Mouse (Mus musculus): ENCODE measurements around the gene Fbxo9.

The Fbxo9 gene

GRCm38 (mm10) chr9:78064121-78064520 lies 44.7 kb downstream of the Fbxo9 start:
- DNase-seq: no peak

GRCm38 (mm10) chr9:78062392-78062791 lies 46.5 kb downstream of the Fbxo9 start:
- DNase-seq: no peak

- no peak for DNase-seq
Observed at GRCm38 (mm10) chr9:78059525-78060120, 49.2 kb downstream of the Fbxo9 start.

- DNase-seq: no peak
Observed at GRCm38 (mm10) chr9:78054298-78054697, 54.6 kb downstream of the Fbxo9 start.

GRCm38 (mm10) chr9:78053821-78054220 lies 55.0 kb downstream of the Fbxo9 start:
- DNase-seq: no peak

- no peak for DNase-seq
Observed at GRCm38 (mm10) chr9:78051677-78052076, 57.2 kb downstream of the Fbxo9 start, which contains the start of gene Gcm1. TSS of gene Gcm1 (plus strand) at chr9:78051924.

- DNase-seq: no peak
Observed at GRCm38 (mm10) chr9:78050452-78050970, 58.4 kb downstream of the Fbxo9 start.

GRCm38 (mm10) chr9:78046755-78047154 lies 62.1 kb downstream of the Fbxo9 start:
- peak; percentile 36 for DNase-seq

GRCm38 (mm10) chr9:78045171-78045570 lies 63.7 kb downstream of the Fbxo9 start:
- no peak for DNase-seq

- DNase-seq: peak; percentile 74
Observed at GRCm38 (mm10) chr9:78038755-78039489, 69.9 kb downstream of the Fbxo9 start.

GRCm38 (mm10) chr9:78035831-78036230 lies 73.0 kb downstream of the Fbxo9 start:
- DNase-seq: no peak

GRCm38 (mm10) chr9:78035296-78035695 lies 73.6 kb downstream of the Fbxo9 start:
- no peak for DNase-seq

- DNase-seq: no peak
Observed at GRCm38 (mm10) chr9:78032930-78033329, 75.9 kb downstream of the Fbxo9 start.
